Mouse (Mus musculus): Measurements from ENCODE around the gene Muc3.
A peak's percentile ranks its signal among the peaks of the same experiment; 100 is the strongest.

Gene Muc3

DNA sequence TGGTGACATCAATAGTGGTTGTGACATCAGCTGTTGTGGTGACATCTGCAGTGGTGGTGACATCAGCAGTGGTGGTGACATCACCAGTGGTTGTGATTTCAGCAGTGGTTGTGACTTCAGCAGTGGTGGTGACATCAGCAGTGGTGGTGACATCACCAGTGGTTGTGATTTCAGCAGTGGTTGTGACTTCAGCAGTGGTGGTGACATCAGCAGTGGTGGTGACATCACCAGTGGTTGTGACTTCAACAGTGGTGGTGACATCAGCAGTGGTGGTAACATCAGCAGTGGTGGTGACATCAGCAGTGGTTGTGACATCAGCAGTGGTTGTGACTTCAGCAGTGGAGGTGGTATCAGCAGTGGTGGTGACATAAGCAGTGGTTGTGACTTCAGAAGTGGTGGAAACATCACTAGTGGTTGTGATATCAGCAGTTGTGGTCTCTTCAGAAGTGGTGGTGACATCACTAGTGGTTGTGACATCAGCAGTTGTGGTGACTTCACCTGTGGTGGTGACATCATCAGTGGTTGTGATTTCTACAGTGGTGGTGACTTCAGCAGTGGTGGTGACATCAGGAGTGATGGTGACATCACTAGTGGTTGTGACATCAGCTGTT, at the start of gene Muc3:
TSS of gene Muc3 (minus strand) at position 51 of the 611 bp plus-strand sequence.
- DNase-seq (ENCODE audit: low spot score): peak; percentile 52

DNA sequence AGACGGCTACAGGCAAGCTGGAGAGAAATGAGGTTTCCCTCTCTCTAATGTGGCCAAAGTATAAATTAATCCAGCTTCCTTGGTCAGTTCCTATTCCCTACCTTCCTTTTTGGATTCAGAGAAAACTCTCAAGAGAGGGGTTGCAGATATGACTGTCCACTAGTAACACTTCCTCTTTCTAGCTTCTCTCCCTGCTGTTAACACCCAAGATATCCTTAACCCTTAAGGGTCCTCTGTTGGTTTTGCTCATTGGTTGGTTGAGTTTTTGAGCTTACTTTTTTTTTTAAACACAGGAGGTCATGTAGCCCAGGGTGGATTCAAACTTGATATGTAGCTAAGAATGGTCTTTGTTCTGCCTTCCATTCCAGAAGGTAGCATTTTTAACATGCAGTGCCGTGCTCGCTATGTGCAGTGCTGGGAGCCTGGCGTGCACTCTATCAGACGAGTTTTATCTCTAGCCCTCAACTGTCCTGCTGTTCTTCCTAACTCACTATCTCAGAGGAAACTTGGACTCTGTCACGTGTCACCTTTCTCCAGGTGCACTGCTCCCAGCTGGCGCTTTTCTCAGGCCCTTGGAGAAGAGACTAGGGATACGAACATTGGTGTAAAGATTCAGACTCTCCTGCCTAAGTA, 45.5 kb upstream of the Muc3 start:
- DNase-seq (ENCODE audit: low spot score): no peak

DNA sequence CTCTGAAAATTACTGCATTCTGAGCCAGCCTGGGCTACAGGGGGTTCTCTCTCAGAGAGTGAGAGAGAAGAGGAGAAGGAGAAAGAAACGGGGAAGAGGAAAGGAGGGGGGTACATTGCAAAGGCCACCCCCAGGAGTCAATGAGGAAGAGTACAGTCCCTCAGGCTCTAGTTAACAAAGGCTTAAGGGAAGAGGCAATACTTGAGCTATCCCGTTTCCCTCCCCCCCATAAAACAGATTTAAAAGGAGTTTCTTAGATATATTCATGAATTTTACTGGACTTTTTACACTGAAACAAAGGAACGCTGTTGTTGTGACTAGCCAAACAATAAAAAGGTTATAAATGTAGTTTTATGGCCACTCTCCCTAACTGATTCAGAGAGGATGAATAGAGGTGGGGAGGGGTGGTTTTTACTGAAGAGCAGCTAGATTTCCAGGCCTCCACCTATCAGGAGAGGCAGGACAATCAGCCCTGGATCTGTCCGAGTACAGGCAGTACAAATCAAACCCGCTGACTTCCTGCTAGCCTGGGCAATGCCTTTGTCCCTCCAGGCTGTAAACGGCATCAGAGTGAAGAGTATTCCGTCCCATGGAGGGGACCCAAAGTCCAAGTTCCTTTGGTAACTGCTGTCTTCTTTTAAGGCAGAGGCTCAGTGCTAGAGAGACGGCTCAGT, 44.3 kb upstream of the Muc3 start:
- no peak for DNase-seq (ENCODE audit: low spot score)

DNA sequence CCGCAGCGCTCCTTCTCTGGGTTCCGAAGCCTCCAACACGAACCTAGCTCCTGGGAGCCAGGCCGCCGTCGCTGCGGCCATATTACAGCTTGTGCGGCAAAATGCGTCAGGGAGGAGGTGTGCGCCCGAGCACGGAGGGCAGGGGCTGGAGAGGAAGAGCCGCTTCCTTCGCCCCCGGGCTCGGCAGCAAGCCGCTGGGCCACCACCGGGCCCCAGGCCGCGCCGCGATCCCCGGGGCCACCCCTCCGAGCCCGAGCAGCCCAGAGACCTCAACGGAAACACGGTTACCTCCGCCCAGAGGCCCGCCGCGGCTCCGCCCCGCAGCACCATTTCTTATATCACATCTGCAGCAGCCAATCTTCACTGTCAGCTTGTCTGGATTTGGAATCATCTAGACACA, 40.2 kb upstream of the Muc3 start:
- DNase-seq (ENCODE audit: low spot score): peak; percentile 57

DNA sequence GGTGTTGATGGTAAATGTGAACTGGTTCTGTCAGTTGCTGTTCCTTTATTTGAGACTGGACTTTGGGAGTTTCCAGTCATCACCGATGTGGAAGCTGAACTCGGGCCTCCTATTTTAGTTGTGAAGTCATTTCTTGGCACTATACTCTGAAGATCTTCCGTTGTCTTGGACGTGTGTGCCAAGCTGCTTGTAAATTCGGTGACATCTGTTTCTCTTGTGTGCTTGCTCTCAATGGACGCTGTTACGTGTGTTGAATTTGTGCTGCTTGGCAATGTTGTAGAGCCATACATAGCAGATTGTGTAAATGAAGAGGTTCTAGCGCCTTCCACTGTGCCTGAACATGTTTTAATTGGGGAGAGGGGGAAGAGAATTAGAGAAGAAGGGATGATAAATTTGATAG, 36.2 kb upstream of the Muc3 start:
- no peak for DNase-seq (ENCODE audit: low spot score)

DNA sequence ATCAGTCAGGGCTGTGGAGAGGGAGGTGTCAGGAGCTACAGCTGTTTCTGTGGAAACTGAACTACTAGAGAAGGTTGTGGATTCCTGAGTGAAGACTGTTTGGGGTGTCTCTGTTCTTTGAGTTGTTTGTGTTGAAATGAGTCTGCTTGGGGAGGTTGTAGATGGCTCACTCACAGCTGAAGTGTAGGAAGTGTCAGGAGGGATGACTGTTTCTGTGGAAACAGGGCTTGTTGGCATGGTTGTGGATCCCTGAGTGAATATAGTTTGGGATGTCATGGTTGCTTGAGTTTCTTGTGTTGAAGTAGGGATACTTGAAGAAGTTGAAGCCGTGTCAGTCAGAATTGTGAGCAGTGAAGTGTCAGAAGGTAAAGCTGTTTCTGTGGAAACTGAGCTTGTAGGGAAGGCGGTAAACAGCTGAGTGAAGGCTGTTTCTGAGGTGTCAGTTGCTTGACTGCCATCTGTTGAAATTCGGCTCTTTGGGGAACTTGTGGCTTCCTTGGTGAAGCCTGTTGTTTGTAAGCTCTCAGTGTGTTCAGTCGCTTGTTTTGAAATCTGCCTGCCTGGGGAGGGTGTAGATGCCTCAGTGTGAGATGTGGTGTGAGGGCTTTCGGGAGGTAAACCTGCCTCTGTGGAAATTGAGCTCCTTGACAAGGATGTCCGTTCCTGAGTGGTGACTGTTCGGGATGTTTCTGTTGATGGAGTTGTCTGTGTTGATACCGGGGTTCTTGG, 30.7 kb upstream of the Muc3 start:
- DNase-seq (ENCODE audit: low spot score): no peak

DNA sequence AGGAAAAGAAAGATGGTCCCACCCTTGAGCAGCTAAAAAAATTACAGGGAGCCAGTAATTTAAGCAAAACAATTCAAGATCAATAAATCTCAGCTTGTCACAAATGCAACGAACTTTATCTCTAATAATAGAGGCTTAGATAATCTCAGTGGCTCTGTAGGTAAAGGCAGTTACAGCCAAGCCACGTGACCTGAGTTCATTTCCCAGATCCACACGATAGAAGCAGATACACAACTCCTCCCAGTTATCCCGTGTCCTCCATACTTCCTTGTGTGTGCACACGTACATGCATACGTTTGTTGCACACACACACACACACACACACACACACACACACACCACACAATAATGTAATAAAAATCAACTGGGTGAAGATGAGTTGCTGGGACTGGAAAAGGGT, 24.8 kb upstream of the Muc3 start:
- no peak for DNase-seq (ENCODE audit: low spot score)

DNA sequence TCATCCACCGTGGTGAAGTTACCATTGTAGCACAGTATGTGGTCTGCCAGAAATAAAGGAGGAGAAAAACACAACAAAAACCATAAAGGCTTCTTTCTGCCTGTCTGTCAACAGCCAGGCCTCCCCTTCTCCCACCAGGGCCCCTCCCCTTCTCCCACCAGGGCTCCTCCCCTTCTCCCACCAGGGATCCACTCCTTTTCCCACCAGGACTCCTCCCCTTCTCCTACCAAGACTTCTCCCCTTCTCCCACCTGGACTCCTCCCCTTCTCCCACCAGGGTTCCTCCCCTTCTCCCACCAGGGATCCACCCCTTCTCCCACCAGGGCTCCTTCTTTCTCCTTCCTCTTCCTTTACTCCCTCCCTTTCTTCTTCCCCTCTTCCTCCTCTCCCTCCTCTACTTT, 23.5 kb upstream of the Muc3 start:
- no peak for DNase-seq (ENCODE audit: low spot score)

DNA sequence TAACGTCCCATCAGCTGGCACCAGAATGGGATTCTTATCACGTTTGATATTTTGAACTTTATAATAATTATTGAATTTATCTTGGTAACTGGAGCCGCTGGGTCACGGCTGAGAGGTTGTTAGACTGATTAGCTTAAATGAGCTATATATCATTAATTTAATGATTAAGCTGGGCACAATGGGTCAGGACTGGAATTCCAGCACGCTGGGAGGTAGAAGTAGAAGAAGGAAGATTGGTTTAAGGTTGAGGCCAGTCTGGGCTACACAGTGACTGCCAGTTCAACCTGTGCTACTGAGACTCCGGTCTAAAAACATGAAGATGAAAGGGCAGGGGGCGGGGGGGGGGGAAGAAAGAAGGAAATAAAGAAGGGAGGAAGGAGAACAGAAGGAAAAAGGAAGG, 22.4 kb upstream of the Muc3 start:
- DNase-seq (ENCODE audit: low spot score): no peak

DNA sequence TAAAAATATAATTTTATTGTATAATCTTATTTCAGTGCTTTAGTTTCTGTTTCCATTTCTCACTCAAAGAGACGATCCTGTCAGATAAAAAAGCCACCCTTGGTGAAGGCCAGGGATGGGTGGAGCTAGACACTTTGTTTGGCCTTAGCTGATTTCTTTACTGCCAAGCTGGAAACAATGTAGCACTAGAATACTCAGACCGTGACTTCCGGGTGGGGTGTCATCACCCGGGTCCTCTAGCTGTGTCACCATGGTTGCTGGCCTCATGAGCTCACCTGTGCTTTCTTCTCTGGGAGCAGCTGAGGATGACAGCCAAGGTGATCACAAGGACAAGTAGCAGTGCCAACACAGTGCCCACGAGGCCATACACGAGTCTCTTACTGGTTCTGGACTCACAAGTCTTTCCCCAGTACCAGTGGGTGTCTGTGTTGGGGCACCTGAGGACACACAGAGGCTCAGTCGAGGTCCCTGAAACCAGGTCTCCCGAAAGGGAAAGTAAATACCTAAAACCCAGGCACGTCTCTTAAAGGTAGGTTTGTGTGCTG, 21.8 kb upstream of the Muc3 start:
- DNase-seq (ENCODE audit: low spot score): no peak

DNA sequence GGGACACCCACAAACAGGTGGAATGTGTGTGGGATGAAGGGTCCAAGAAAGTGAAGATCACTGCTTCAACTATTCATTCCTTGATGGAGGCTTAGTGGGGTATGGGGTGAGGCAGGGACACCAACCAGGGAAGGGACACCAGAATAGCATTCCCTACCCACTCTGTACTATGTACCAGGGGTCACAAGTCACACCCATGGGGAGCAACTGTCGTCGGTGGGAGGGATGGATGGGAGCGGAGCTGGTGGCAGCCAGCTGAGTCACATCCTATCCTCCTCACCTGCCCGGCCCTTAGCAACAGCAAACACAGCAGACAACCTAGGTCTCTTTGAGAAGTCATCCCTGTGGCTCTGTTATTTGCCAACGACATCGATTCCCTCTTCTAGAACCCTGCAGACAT, 18.4 kb upstream of the Muc3 start:
- DNase-seq (ENCODE audit: low spot score): no peak

DNA sequence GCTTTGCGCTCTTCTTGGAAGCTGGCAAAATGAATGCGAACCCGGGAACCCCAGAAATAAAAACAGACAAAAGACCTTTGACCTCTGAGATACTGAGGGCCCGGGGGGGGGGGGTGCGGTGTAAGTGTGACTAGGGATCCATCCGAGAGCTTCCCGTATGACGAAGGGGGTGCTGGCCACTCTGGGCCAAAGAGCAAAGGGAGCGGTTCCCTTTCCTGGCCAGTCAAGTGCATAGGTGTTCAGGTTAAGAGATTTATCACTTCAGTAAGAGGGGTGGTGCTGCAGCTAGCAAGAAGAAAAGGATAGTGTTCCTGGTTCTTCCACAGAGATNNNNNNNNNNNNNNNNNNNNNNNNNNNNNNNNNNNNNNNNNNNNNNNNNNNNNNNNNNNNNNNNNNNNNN, 16.9 kb upstream of the Muc3 start:
- no peak for DNase-seq (ENCODE audit: low spot score)

DNA sequence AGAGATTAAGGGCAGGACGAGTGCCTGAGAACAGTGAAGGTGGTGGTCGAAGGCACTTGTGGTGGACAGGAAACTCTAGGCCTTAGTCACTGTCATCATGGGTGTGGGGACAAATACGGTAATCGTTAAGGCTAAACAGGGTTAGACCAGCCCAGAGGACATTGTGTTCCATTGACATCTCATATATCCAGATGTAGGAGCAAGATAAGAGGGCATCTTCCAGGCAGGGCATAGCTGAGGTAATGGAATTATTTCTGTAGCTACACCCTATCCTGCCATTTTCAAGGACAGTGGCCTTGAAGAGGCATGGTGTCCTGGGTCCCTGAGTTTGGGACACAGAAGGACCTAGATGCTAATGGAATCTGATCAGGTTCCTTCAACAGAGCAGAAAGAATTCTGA, 12.7 kb upstream of the Muc3 start:
- DNase-seq (ENCODE audit: low spot score): no peak

DNA sequence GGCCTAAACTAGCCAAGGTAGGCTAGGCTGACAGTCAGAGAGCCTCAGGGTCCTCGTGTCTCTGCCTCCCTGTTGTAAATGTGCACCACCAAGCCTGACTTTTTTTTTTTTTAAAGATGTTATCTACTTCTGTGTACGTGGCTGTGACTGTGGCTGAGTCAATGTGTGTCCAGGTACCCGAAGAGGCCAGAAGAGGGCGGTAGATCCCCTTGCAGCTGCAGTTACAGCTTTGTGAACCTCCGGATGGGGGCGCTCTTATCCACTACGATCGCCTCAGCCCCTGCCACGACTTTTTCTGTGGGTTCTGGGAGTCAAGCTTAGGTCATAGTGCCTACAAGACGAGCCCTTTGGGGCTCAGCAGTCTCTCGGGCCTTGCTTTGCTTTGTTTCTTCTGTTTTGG, 10.3 kb upstream of the Muc3 start:
- peak; percentile 81 for DNase-seq (ENCODE audit: low spot score)

DNA sequence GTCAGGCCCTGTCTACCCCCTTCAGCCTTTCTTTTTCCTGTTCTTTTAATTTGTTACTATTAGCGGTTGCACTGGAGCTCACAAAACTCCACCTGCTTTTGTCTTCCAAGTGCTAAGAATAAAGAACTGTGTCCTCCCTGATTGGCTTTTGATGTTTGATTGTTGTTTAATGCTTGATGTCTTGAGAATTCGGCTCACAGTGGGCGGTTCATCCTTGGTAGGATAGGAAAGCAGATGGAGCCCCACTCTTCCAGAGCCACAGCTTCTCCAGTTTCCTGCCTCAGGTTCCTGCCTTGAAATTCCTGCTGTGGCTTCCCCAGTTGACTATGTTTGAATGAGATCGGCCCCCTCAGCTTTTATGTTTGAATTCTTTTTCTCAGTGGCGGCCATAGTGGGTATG, 4.2 kb upstream of the Muc3 start:
- DNase-seq (ENCODE audit: low spot score): no peak

DNA sequence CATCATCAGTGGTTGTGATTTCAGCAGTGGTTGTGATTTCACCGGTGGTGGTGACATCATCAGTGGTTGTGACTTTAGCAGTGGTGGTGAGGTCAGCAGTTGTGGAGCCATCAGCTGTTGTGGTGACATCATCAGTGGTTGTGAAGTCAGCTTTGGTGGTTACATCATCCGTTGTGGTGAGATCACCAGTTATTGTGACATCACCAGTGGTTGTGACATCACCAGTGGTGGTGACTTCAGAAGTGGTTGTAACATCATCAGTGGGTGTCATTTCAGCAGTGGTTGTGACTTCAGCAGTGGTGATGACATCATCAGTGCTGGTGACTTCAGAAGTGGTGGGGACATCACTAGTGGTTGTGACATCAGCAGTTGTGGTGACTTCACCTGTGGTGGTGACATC, 3.5 kb upstream of the Muc3 start:
- peak; percentile 10 for DNase-seq (ENCODE audit: low spot score)

DNA sequence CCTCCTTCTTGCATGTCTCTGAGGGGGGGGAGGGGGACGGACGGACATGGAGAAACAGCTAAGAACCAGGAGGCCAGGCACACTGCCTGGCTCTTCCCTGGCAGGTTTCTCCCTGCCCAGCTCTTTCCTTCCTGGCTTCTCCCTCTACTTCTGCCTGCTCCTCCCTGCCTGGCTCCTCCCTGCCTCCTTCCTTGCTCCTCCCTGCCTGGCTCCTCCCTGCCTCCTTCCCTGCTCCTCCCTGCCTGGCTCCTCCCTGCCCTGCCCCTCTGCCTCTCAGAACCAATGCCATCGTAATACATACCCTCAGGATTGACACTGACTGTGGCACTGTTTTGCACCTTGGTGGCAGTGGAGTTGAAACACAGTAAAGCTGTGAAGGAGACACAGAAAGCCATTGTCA, 8.3 kb downstream of the Muc3 start:
- DNase-seq (ENCODE audit: low spot score): no peak

DNA sequence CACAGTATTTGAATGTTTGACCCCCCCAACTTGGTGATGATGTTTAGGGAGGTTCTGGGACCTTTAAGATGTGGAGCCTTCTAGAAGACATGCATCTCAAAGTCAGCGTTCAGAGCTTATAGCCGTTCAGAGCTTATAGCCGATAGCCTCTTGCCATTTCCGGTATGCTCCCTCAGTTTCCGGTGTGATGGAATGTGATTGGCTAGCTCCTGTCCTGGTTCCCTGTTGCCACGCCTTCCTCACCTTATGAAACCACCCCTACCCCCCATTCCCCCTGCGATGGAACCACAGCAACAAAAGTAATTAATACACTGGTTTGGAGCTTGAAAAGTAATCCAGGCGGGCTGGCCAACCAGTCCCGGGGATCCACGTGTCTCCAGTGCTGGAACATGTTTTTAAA, 10.1 kb downstream of the Muc3 start:
- DNase-seq (ENCODE audit: low spot score): no peak

DNA sequence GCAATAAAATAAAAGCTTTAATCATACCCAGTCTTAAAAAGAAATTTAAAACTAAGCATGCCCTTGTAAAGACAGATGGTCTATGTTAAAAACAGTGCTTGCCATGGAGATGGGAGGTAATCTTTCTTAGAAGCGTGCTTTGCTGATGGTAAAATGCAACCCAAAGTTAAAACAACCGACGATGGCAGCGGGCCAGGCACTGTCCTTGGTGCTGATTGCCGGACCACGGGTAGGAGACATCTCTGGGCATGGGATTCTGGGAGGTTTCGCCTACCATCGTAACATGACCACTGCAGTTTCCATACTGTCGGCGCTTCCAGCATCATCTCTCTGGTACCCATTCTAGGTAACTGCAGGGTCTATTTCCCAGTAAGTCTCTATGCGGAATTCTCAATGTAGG, 14.2 kb downstream of the Muc3 start:
- DNase-seq (ENCODE audit: low spot score): no peak

DNA sequence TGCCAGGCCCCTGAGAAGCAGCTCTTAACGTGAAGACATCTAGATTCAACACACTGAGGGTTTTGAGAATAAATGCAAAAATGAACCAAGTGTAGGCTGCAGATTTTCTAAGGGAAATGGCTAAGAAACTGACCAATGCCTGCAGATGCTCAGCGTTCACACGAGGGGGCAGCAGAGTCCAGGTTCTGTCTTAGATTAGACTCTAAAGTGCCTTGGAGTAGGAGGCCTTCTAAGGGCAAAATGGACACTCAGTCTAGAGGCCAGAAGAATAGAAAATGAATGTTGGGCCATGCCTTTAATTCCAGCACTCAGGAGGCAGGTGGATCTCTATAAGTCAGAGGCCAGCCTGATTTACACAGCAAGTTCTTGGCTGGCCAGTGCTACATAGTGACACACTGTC, 17.6 kb downstream of the Muc3 start:
- DNase-seq (ENCODE audit: low spot score): peak; percentile 46

DNA sequence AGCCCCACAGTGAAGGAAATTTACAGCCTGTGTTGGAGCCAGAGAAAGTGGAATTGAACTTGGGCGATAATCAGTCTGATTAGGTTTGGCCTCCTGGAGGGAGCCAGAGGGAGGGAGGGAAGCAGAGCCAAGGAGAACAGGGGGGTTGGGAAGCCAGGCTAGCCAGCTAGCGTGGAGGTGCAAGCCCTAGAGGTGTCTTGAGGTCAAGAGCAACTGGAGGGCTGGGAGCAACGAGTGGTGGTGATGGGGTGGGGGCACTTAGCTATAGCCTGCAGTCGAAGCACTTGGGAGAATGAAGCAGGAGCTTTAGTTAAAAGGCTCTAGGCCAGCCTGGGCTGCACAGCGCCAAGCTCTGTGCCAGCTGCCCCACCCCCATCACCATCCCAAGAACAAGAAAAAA, 19.8 kb downstream of the Muc3 start:
- DNase-seq (ENCODE audit: low spot score): no peak

DNA sequence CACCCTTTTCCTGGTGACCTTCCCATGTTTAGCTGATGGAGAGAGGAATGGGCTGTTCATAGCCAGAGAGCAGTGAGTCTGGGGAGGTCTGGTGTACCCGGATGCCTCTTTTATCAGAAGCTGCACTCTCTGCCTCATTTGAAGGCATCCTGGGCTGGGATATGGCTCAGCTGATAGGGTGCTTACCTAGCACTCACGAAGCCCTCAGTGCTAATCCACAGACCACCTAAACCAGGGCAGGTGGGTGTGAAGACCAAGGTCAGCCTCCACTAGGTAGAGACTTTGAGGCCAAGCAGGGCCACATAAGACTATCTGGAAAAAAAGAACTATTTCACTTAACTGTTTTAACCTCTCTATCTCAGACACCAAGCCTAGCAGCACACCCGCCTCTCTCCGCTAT, 25.6 kb downstream of the Muc3 start:
- no peak for DNase-seq (ENCODE audit: low spot score)

DNA sequence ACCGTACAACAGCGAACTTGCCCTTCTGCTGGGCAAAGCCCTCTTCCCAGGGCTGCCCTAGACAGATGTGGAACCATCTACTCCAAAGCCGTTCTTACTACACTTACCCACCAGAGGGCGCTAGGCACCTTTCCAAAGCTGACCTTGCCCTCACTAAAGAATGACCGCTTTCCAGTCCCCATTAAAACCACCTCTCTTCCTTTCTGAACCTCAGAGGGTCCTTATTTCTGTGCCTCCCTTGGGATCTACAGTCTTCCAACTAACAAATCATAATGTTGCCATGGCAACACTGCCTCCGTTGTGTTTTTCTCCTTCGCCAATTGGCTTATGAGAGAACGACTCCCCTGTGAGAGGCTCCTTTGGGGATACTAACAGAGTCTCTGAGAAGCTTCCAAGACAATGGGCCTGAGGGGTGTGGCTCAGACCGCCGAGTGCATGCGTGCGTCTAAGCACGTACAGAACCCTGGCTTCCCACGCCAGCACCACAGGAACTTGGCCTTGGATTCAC, 26.4 kb downstream of the Muc3 start:
- DNase-seq (ENCODE audit: low spot score): peak; percentile 57
